Mouse (Mus musculus) CD4-positive helper T cell, adult 2 months (primary cell): ENCODE measurements at regions not wholly inside any gene's neighbourhood (a gene's known extent, or its start where the extent isn't known, plus 50 kb on each side); places are given as distances from the start of the nearest gene placed in this dataset.

Experiments used
- DNase-seq: peaks from one replicate; pipeline ENCODE4 v3.0.0-alpha.2; 2012; ENCODE audit warnings: low read depth, missing footprints, low spot score

- DNase-seq: no peak
Measured at GRCm38 (mm10) chr11:17324651-17325050, 67.3 kb downstream of the C1d start.

DNA sequence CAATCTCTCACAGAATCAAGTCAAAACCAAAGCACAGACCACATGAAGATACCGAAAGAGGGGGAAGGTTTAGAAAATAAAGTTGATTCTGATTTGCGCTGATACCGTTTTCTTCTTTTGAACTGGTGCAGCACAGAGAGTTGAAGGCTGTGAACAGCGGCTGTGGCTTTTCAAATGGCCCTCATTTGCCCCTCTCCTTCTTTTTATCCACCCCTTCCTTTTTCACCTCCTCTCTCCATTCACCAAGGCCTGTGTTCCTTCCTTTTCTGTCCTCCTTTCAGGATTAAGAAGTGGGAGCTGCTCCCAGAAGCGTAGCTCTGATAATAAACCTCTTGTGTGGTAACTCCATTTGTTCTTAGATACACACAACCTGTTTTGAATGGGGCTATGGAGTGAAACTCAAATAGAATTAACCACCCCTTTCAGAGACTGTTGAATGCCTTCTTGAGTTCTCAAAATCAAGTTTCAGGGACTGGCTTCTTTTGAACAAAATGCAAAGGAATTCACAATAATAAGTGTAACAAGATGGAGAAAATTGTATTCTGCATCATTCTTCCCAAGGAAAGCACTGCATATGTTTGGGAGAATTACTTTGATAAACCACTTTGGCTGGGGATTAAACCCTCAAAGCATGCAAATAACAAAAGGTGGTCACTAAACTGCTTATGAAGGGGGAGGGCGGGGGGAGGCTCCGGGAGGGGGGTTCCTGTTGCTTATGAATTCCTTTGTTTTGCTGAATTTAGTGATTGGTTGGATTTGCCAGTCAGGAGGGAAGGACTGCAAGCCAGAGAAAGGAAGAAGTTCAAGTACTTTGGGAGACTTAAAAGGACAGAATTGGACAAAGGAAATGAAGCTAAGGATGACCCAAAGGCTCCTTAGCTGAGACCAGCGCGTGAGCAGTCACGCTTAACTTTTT lies 68.6 kb downstream of the C1d start:
- DNase-seq: no peak

DNA sequence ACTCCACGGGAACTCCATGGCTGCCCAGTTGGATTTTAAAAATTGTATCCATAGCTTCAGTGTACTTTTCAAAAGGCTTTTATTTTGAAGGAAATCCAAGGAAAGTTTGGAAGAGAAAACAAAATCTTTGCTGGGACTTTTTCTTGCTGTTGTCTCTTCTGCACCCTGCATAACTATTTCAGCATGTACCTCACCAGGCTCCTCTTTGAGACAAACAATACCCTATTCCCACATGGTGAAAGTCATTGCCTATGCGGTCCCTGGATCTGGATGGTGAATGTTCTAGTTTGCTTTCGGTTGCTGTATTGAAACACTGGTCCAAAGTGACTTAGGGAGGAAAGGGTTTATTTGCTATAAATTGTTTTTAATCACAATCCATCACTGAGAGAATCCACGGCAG lies 69.3 kb downstream of the C1d start:
- no peak for DNase-seq

DNA sequence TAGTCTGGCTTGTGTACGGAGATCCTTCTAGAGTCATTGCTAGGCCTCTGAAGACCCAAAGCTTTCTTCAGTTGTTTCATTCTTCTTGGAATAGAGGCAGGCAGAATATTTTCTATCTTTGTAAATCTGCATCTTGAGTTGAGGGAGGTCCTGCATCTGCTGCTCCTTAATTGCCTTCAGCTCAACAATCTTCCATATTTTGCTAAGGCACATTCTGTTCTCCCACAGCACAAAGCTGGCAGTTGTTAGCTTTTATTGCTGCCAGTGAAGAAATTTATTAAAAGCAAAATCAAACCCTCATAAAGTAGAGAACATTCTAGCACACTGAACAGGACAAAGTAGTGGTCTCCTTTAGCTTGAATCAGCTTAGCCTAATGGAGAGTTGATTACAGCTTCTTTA lies 94.1 kb downstream of the C1d start:
- no peak for DNase-seq

DNA sequence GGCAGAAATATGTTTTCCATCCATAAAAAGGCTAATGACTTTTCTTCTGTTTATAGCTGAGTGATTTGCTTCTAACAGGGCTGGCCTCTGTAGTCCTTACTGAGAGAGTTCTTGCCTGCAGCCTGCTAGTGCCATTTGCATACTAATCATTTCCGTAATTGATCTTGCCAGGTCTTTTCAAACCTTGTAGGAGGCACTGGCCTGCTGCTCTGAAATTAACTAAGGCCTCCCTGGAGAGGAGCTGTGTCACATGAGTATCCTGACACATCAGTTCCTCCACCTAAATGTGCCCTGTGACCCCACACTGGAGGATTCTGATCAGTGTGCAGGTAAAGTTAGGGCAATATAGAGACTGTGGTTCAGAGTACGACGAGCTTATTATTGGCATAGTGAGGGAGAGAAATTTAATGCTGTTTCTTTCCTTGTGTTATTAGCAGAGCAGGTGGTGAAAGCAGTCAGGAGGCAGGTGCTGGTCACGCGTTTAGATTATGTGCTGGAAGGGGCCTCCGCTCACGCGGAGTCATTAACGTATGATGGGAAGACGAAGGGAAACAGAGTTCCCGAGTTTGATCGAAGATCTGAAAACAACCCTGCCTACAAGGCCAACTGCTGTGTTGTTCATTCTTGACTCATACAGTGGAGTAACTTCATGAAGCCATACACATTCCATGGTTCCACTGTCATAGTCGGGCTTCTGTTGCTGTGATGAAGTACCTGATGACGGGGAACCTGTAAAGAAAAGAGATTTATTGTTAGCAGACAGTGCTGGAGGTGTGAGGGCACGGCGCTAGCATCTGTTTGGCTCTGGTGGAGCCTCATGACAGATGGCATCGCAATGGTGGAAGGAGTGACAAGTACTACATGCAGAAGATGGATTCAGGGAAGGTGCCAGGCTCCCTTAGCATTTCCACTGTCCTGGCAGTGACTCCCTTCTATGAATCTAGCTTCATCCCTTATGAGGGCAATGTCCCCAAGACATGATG lies 95.1 kb downstream of the C1d start:
- no peak for DNase-seq

GRCm38 (mm10) chr11:17359698-17360254 lies 102.4 kb downstream of the C1d start:
- DNase-seq: no peak

- DNase-seq: no peak
Measured at GRCm38 (mm10) chr11:17377859-17378258, 120.5 kb downstream of the C1d start.

DNA sequence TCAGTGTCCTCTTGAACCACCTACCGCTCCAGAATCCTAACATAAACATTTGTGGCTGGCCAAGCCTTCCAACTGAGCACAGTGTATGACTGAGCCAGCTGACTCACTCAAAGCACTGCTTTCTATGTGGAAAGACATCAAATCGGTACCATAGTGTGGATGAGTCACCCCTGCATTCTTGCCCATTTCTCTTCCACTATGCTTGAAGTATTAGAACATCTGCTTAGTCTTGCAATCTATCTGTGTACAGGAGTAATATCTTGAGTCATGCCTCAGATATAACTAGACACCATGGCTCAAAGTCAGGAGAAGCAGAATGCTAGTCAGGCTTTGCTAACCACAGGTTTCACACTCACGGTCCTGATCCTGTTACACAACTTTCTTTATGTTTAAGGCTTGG lies 129.4 kb downstream of the C1d start:
- DNase-seq: no peak

DNA sequence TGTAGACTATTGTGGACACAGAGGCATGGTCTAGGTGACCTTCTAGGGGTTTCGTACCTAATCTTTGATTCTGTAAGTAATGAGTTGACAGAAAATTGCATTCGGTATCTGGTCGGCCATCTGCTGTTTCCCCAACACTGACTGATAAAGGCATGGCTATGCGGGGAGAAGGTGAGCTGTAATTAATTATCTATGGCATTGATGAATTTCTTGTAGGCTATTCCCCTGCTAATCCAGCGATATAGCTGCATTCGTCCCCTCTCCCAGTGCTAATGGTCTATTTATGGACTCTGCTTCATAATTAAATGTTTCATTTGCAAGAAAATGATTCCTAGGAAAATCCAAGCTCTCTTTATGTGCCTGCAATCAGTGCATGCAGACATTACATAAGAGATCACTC lies 136.5 kb downstream of the C1d start:
- no peak for DNase-seq

DNA sequence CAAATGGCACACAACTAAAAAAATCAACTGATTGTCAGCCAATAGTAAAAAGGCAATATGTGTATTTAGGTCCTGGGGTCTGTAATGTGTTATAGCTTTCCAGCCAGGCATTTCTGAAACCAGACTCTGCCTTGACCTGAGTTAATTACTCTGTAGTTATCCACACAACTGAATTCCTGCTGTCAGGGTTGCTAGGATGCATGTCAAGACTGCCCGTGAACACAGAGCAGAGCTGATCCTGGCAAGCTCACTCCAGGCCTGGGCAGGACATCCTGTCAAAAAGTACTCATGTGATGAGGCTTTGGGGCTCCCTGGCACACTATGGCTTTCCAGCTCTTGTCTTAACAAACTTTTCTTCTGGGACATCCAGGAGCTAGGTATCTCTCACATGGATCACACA lies 157.2 kb downstream of the C1d start:
- no peak for DNase-seq

DNA sequence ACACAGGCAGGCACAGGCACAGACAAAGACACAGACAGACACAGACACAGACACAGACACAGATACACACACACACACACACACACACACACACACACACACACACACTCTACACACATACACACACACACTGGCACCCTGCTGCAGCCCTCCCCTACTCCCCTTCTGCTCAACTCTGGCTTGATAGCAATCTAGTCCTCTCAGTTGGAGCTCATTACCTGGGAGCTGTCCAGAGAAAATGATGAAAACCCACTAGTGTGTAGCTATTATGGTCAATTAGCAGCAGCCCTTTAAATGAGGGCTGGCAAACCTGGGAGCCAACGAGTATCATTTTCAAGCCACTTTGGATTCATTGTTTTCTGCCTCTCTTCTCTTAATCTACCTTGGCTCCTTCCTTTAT lies 157.8 kb downstream of the C1d start:
- DNase-seq: no peak

DNA sequence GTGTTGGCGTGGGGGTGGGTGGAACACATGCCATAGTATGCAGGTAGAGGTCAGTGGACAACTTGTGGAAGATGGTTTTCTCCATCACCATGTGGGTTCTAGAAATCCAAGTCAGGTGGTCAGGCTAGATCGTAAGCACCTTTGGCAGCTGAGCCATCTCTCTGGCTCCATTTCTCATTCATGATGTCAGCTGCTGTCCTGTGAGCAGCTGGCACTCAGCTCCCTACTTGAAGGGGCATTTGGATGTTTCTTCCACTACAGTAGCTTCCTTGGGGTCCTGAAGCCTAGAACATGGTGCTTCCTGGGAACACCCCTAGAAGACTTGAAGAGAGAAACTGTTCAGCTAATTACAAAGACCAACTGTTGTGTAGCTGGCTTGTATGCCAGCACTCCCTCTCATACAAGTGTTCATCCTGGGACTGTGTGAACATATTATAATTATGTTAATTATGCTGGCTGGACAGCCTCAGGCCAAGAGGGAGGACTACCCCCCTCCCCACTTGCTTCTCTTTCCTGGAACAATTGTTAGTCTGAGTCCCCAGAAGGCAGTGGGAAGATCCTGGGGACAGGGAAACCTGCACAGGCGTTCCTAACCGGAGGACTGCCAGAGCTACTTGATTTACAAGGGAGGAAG lies 160.4 kb downstream of the C1d start:
- no peak for DNase-seq

- no peak for DNase-seq
Measured at GRCm38 (mm10) chr11:17442133-17442532, 184.8 kb downstream of the C1d start.

DNA sequence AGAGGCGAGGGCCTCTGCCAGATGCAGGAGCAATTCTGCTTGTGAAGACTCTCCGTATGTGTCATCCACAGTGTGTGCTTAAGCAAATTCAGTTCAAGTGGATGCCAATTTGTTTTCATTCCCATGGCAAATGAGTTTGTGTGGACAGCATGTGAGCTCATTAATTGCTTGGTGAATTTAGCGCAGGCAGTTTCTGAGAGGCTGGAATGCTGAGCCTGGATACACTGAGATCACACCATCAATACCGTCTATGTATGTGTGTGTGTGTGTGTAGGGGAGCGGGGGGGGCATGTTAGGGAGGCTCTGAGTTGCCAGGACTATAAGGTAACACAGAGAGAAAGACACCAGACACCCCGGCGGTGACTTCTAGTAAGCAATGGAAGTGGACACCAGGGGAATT lies 191.9 kb downstream of the C1d start:
- DNase-seq: no peak

DNA sequence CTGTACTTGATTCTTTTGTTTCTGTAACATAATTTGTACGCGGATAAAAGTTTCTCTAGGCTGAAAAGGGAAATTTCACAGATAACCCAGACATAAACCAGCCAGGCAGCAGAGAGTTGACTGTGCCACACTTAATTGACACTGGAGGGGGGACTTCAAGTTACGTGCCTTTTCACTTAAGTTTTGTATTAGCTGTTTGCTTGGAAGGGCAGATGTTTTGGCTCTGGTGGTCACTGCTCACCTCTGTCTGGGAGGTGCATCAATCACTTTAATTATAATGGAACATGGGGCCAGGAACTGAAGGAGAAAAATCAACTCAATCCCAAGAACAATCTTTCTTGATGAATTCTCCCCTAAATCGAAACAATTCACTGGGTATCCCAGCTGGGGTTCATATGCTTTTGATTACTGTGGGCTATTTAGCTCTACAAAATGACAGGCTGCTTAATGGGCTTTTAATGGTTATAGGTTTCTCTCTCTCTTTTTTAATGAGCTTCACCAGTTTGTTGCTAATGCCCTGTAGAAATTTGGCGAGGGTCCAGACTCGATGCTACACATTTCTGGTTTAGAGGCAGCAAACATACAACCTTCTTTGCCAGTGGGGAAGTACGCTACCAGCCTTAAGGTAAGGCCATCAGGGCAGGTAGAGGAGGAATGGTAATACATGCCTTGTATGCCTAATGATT lies 193.1 kb downstream of the C1d start:
- DNase-seq: no peak

DNA sequence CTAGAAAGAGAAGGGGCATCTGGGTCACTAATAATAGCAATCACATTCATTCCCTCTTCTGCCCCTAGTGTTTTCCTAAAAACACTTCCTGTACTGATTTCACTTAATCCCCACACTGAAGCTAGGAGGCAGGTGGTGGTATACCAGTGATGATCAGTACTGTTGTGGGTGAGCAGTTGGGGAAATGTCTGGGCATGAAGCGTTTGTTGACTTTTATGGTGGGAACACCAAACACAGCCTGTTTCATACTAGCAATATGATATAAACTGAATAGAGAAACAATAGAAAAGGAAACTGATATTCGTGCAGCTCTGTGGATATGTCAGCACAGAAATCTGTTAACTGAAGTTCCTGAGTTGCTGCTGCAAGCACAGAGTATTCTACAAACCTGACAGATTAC lies 194.1 kb downstream of the C1d start:
- no peak for DNase-seq

DNA sequence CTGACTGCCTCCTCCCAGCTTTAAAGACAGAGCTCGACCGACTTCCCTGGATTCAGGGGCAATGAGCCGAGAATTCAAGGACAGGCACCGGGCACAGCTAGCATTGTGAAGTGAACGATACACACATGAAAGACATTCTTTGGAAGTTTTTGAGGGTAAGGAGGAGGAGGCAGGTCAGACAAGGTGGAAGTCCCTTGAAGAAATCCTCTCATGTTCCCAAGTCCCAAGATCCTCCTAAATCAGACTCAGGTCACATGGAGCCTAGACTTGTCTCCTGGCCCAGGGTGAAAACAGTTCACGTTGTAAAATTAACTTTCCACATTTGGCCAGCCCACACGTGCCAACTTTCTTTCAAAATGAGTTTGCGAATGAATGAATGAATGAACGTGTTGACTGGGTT lies 196.2 kb downstream of the C1d start:
- no peak for DNase-seq

GRCm38 (mm10) chr11:17458946-17459345 lies 201.6 kb downstream of the C1d start:
- DNase-seq: no peak

DNA sequence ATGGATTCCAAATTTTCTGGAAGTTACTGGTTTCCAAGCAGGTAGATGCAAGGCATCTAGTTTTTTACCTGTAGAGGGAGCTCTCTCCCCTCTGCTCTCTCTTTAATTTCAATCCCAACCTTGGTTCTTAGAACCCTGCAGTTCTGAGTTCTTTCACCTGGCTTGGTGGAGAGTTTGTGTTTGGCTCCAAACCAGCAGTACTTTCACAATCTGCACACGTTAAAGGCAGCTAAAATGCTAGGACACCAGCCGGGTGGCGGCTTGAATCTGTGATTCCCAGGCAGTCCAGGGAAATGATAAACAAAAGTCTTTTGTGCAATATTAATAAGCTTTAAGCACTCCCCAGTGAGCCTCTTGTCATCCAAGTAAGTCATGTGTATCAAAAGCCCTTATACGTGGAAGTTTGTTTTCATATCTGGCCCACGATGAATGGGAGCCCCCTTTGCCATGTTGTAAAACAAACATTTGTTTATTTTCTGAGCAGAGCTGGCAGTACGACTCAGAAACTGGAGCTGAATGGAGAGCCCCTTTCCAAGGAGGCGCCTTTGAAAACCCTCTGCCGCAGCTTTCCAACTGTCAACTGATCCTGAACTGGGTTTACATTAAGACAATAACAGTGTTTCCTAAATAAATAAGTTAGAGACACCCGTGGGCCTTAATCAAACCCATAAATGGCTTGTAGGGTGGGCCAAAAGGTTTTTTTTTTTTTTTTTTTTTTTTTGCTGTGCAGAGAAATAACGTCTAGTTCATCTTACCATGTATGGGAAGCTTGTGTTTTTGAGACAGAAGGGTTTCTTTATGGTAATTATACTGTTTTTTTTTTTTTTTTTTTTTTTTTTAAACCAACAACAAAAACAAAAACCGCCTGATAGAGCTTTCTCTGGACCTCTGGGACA lies 202.9 kb downstream of the C1d start:
- DNase-seq: no peak

DNA sequence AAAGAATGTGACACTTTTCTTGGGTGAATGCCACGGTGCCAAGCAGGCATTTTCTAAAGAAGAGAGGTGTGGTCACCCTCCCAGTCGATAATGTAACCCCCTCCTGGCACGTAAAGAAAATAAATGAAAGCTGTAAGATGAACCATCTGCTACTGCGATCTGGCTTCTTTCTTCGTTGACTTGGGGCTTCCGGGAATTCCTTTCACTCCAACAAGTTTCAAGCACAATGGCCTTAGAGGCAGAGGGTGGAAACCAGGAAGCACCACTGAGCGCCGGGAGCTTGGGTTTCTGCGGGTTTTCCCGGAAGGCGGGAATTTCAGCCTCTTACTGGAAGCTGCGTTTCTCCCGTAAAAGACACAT lies 203.5 kb downstream of the C1d start:
- DNase-seq: no peak
